12 mouse cellular contexts compared by ENCODE assay signal in the genomic region with DNA sequence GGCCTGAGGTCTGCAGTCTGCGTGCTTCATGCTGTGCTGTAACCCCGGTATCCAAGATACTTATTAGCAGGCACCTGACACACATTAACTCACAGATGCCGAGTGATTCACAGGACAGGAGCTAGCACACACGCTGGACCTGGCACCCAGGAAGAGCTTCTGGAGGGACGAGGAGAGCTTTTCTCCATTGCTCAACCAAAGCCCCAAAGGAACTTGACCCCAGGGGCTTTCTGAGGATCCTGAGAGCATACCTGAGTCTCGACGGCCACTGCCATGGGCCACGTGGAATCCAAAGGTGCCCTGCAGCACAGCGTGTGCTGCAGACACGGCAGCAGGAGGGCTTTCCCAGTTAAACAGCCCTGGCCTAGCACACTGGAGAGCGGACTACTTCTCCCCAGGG. TPM values are rescaled to one million over a fixed set of nuclear protein-coding genes. Genes with fewer than 3 reads are reported as not detected.
DNase-seq lines count a peak whose midpoint lies in the region; ATAC-seq and TF ChIP-seq lines count a peak whose summit lies in the region.
"Had no signal": no experiment of that assay in that cellular context is flagged by ENCODE, and none has a peak within 500 bp of the region (broad histone marks: within the 10 kb centered on the region; RNA-seq: fewer than 3 reads in every experiment).

No protein-coding gene starts in this region.

- ATAC-seq in embryonic facial prominence, embryonic 11.5 days (replicated peaks; ENCODE audit: insufficient number of reproducible peaks, low FRiP score, low TSS enrichment, low read depth), result no peak
- ATAC-seq in hindbrain, embryonic 14.5 days (ENCODE audit: low FRiP score), result no peak
- ATAC-seq: intestine, embryonic 16.5 days had no signal

- no peaks in the 10 kb centered on the region for H3K27me3 ChIP-seq in embryonic facial prominence, embryonic 11.5 days (ENCODE audit: control insufficient read depth, insufficient read depth, low read length)
- no peaks in the 10 kb centered on the region for H3K27me3 ChIP-seq in hindbrain, embryonic 14.5 days (ENCODE audit: control insufficient read depth, insufficient read depth, low read length)
- H3K27me3 ChIP-seq: CH12.LX; liver, embryonic 15.5 days had no signal

- H3K27ac ChIP-seq in layer of hippocampus, adult 2 months, result peak overlapping the region; percentile 88
- peak overlapping the region; percentile 42; the same call in 1 of the 2 replicates for H3K27ac ChIP-seq in embryonic facial prominence, embryonic 11.5 days (replicated peaks; ENCODE audit: low read depth, low read length)
- H3K27ac ChIP-seq in hindbrain, embryonic 14.5 days, result 0 out of 2 replicates have a peak overlapping the region, but pooled peaks have one; percentile 16
- H3K27ac ChIP-seq: liver, embryonic 15.5 days had no signal

- no peak overlapping the region for H3K9ac ChIP-seq in embryonic facial prominence, embryonic 11.5 days (replicated peaks; ENCODE audit: low read length)
- H3K9ac ChIP-seq in hindbrain, embryonic 14.5 days, result no peak overlapping the region
- H3K9ac ChIP-seq: liver, embryonic 15.5 days had no signal

- no peaks in the 10 kb centered on the region for H3K36me3 ChIP-seq in embryonic facial prominence, embryonic 11.5 days (replicated peaks; ENCODE audit: control insufficient read depth, insufficient read depth, low read depth, low read length)
- H3K36me3 ChIP-seq in hindbrain, embryonic 14.5 days (replicated peaks; ENCODE audit: control insufficient read depth, insufficient read depth), result no peaks in the 10 kb centered on the region
- H3K36me3 ChIP-seq: liver, embryonic 15.5 days had no signal

- WGBS in embryonic facial prominence, embryonic 11.5 days, result 59% methylated on average over 11 of the region's 11 CpGs
- 59% methylated on average over 11 of the region's 11 CpGs for WGBS in hindbrain, embryonic 14.5 days

- no peaks in the 10 kb centered on the region for H3K9me3 ChIP-seq in embryonic facial prominence, embryonic 11.5 days (replicated peaks; ENCODE audit: control insufficient read depth, low read length)
- no peaks in the 10 kb centered on the region for H3K9me3 ChIP-seq in hindbrain, embryonic 14.5 days (ENCODE audit: control insufficient read depth, low read length)
- H3K9me3 ChIP-seq: liver, embryonic 15.5 days had no signal

- no peak for DNase-seq in layer of hippocampus, adult 2 months (ENCODE audit: low spot score in 2 of 2)
- DNase-seq in layer of hippocampus, postnatal 25 days (ENCODE audit: extremely low spot score in 1 of 2, low spot score in 1 of 2), result no peak
- DNase-seq in embryonic facial prominence, embryonic 11.5 days (ENCODE audit: low spot score), result no peak
- DNase-seq in hindbrain, embryonic 14.5 days (ENCODE audit: low spot score), result no peak
- peak; percentile 71 to 84 for DNase-seq in kidney, postnatal 36 days
- no peak for DNase-seq in B cell, adult 2 months
- no peak for DNase-seq in frontal cortex, postnatal 36 days (ENCODE audit: low spot score in 2 of 2)
- DNase-seq: cerebellum, adult 18-20 months had no signal

- H3K4me1 ChIP-seq in embryonic facial prominence, embryonic 11.5 days (ENCODE audit: control insufficient read depth, insufficient read depth, low read length), result peaks cover 14% of the 10 kb centered on the region
- H3K4me1 ChIP-seq in hindbrain, embryonic 14.5 days (replicated peaks; ENCODE audit: control insufficient read depth, insufficient read depth, low read length), result peaks cover 41% of the 10 kb centered on the region
- H3K4me1 ChIP-seq: liver, embryonic 15.5 days had no signal

- no peak for TF ChIP-seq CTCF in layer of hippocampus, adult 2 months (conservative IDR thresholded peaks at IDR 0.05)

- H3K4me3 ChIP-seq in layer of hippocampus, adult 2 months, result no peak overlapping the region
- no peak overlapping the region for H3K4me3 ChIP-seq in embryonic facial prominence, embryonic 11.5 days (ENCODE audit: low read depth, low read length)
- H3K4me3 ChIP-seq in hindbrain, embryonic 14.5 days (replicated peaks; ENCODE audit: low read length), result no peak overlapping the region
- H3K4me3 ChIP-seq: liver, embryonic 15.5 days had no signal

- no peak overlapping the region for H3K4me2 ChIP-seq in embryonic facial prominence, embryonic 11.5 days (ENCODE audit: low read depth, low read length)
- no peak overlapping the region for H3K4me2 ChIP-seq in hindbrain, embryonic 14.5 days (replicated peaks)
- H3K4me2 ChIP-seq: liver, embryonic 15.5 days had no signal

RNA-seq across cellular contexts. Expression of a gene that starts 27.9 kb away (rescaled TPM):
- 1 to 10 TPM; 7.9 to 8.2 TPM for total RNA-seq in layer of hippocampus, adult 2 months (2021)
- 10 to 100 TPM in 1 of 2 experiments, 1 to 10 TPM in 1; 8.1 to 11.6 TPM for total RNA-seq in layer of hippocampus, postnatal 25 days (2021)
- polyA plus RNA-seq in embryonic facial prominence, embryonic 11.5 days (2014; fragmentation: Nextera tagmentation; extraction: Ambion mirVana), result 2.6 and 3.6 TPM in 2 replicates
- 4.0 and 4.1 TPM in 2 replicates for polyA plus RNA-seq in hindbrain, embryonic 14.5 days (2014; fragmentation: Nextera tagmentation; extraction: Ambion mirVana)
- total RNA-seq: neutrophil, adult 5-6 weeks had no signal

RNA-seq across cellular contexts. Expression of a gene that starts 57.8 kb away (rescaled TPM):
- total RNA-seq in layer of hippocampus, adult 2 months (2021), result 100 to 1,000 TPM; 124 to 129 TPM
- total RNA-seq in layer of hippocampus, postnatal 25 days (2021), result 100 to 1,000 TPM; 118 to 122 TPM
- polyA plus RNA-seq in embryonic facial prominence, embryonic 11.5 days (2014; fragmentation: Nextera tagmentation; extraction: Ambion mirVana), result 93.3 and 103 TPM in 2 replicates
- polyA plus RNA-seq in hindbrain, embryonic 14.5 days (2014; fragmentation: Nextera tagmentation; extraction: Ambion mirVana), result 113 and 117 TPM in 2 replicates

Comparison
In these comparisons a context has a peak if more than half of its experiments do, and no peak if none do; other contexts are left out.
1. DNase-seq: peak in kidney, postnatal 36 days (2 of 2); none in layer of hippocampus, adult 2 months (0 of 2), layer of hippocampus, postnatal 25 days (0 of 2), embryonic facial prominence, embryonic 11.5 days (single experiment), hindbrain, embryonic 14.5 days (single experiment), B cell, adult 2 months (0 of 2) and frontal cortex, postnatal 36 days (0 of 2).
2. H3K27ac ChIP-seq: peak in every context shown above with its lines; median percentile 88 in layer of hippocampus, adult 2 months; 42 in embryonic facial prominence, embryonic 11.5 days; 16 in hindbrain, embryonic 14.5 days.